Mouse (Mus musculus): ENCODE measurements around the gene Ahdc1.

GRCm38 (mm10) chr4:133104194-133104569, 93.1 kb downstream of the Ahdc1 start:
- TF ChIP-seq CTCF (IDR thresholded peaks at IDR 0.05; ENCODE audit: low read depth) = no peak
- TF ChIP-seq EP300 (IDR thresholded peaks at IDR 0.05; ENCODE audit: low read depth) = no peak

Measured in liver, embryonic 14.5 days (tissue).